Mouse (Mus musculus): ENCODE measurements at regions not wholly inside any gene's neighbourhood (a gene's known extent, or its start where the extent isn't known, plus 50 kb on each side); places are given as distances from the start of the nearest gene placed in this dataset.

DNA sequence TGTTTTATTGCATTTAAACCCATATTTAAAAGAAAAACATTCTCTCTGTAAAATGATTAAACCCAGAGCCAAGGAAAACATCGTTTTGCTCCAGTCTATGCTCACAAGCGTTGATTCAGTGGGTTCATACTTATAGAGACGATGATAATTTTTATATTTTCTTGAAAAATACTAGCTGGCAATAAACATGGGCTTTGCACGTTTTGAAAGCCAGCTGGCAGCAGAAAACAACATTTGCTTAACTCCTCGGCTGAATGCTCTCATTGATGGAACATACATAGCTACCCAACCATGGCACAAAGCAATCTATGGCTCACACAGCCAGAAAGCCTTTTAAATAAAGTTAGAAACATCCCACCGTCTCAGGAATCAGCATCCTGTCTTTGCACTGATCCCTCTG lies 366.5 kb downstream of the Rapgef2 start:
- H3K9ac ChIP-seq (ENCODE audit: low read depth, low read length) = no peak overlapping the region
- H3K27me3 ChIP-seq (ENCODE audit: control insufficient read depth, insufficient read depth, low read depth, low read length) = no peaks in the 10 kb centered on the region
- WGBS = 49% methylated on average over 6 of the region's 6 CpGs
- H3K36me3 ChIP-seq (ENCODE audit: control insufficient read depth, insufficient read depth, low read length) = no peaks in the 10 kb centered on the region
- H3K9me3 ChIP-seq (replicated peaks; ENCODE audit: control insufficient read depth, low read length, poor library complexity, severe bottlenecking) = no peaks in the 10 kb centered on the region
- H3K27ac ChIP-seq (ENCODE audit: low read length) = no peak overlapping the region
- peaks cover 7% of the 10 kb centered on the region for H3K4me1 ChIP-seq (ENCODE audit: control insufficient read depth, insufficient read depth, low read length)
- peak overlapping the region; percentile 63 for H3K4me2 ChIP-seq (ENCODE audit: low read length)
- no peak for ATAC-seq
- no peak overlapping the region for H3K4me3 ChIP-seq (ENCODE audit: low read depth, low read length)

DNA sequence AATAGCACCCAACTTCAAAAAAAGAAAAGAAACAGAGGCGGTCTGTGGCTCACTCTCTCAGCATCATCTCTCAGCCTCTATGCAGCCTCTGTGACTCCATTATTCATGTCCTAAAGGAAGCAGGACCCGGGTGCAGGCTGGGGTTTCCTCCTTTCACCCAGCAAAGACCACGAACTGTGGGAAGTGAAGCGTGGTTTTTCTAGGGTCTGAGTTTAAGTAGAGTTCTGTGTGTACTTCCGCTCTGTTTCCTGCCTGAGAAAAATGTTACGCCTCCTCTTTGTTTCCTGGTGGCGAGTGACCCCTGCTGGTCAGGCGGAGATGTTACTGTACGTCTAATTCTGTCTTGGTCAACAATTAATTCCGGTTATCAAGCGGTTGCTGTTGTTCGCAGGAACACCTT lies 366.9 kb downstream of the Rapgef2 start:
- Histone ChIP-seq H3K9me3 (replicated peaks; ENCODE audit: control insufficient read depth, low read length, poor library complexity, severe bottlenecking) (no peaks in the 10 kb centered on the region), H3K36me3 (ENCODE audit: control insufficient read depth, insufficient read depth, low read length) (no peaks in the 10 kb centered on the region), H3K27me3 (ENCODE audit: control insufficient read depth, insufficient read depth, low read depth, low read length) (no peaks in the 10 kb centered on the region), H3K9ac (ENCODE audit: low read depth, low read length) (peak overlapping the region; percentile 54; the same call in 1 of the 2 replicates), H3K4me3 (ENCODE audit: low read depth, low read length) (peak overlapping the region; percentile 26; the same call in 1 of the 2 replicates), H3K27ac (ENCODE audit: low read length) (no peak overlapping the region), H3K4me2 (ENCODE audit: low read length) (peak overlapping the region; percentile 63), H3K4me1 (ENCODE audit: control insufficient read depth, insufficient read depth, low read length) (peaks cover 7% of the 10 kb centered on the region)
- WGBS = 10% methylated on average over 12 of the region's 12 CpGs
- ATAC-seq = peak; percentile 83

DNA sequence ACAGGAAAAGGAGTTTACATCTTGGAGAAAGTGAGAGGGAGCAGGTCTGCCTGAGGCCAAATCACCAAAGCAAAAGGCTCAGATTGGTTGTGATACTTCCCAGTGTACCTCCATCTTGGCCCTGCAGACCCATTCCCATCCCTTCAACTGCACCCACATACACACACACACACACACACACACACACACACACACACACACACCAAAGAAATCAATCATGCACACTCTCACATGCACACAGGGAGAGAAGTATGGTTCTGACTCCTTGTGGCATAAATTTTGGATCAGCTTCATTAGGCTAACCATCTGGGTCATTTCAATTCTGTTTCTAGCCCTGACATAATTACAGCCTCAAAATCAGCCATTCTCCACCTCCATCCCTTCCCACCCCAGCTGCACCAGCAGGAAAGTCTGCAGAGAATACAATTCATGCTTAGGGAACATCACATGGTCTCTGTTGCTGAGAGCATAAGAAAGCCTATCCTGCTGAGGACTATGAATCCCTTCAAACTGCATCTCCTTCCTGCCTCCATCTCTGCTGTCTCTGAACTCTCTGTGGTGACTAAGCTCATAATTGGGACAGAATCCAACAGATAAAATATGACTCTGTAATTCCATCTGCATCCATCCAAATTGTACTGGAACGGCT lies 378.0 kb downstream of the Rapgef2 start:
- ATAC-seq = peak; percentile 29; the same call in 1 of the 2 replicates
- H3K27ac ChIP-seq (ENCODE audit: low read length) = no peak overlapping the region
- no peaks in the 10 kb centered on the region for H3K36me3 ChIP-seq (ENCODE audit: control insufficient read depth, insufficient read depth, low read length)

DNA sequence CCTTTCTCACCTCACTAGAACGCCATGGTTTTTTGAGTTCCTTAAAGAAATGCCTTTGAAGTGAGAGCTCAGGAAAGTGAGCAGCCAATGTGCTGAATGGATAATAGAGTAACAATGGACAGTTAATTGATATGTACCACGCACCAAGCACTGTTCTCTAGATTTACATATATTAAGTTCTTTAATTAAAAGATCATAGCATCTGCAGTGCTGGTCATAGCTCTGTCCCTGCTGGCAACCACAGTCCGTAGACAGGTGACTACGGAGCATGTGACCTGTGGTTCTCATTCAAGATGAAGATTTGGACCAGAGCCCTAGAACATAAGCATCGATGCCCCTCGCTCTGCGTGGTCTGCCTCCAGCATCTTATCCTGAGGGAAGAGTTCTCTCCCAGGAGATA lies 378.5 kb downstream of the Rapgef2 start:
- Histone ChIP-seq H3K9me3 (replicated peaks; ENCODE audit: control insufficient read depth, low read length, poor library complexity, severe bottlenecking) (no peaks in the 10 kb centered on the region), H3K27me3 (ENCODE audit: control insufficient read depth, insufficient read depth, low read depth, low read length) (no peaks in the 10 kb centered on the region), H3K4me3 (ENCODE audit: low read depth, low read length) (no peak overlapping the region), H3K4me1 (ENCODE audit: control insufficient read depth, insufficient read depth, low read length) (peaks cover 8% of the 10 kb centered on the region), H3K36me3 (ENCODE audit: control insufficient read depth, insufficient read depth, low read length) (no peaks in the 10 kb centered on the region), H3K9ac (ENCODE audit: low read depth, low read length) (no peak overlapping the region), H3K4me2 (ENCODE audit: low read length) (no peak overlapping the region), H3K27ac (ENCODE audit: low read length) (no peak overlapping the region)
- WGBS = 53% methylated on average over 7 of the region's 7 CpGs
- peak; percentile 62 for ATAC-seq

More for the DNA sequence above, 378.0 kb downstream of the Rapgef2 start:
- H3K9me3 ChIP-seq (replicated peaks; ENCODE audit: control insufficient read depth, low read length, poor library complexity, severe bottlenecking) = no peaks in the 10 kb centered on the region
- H3K4me2 ChIP-seq (ENCODE audit: low read length) = no peak overlapping the region
- no peak overlapping the region for H3K4me3 ChIP-seq (ENCODE audit: low read depth, low read length)
- H3K27me3 ChIP-seq (ENCODE audit: control insufficient read depth, insufficient read depth, low read depth, low read length) = no peaks in the 10 kb centered on the region
- no peak overlapping the region for H3K9ac ChIP-seq (ENCODE audit: low read depth, low read length)
- 40% methylated on average over 1 of the region's 1 CpGs for WGBS
- H3K4me1 ChIP-seq (ENCODE audit: control insufficient read depth, insufficient read depth, low read length) = peaks cover 8% of the 10 kb centered on the region

DNA sequence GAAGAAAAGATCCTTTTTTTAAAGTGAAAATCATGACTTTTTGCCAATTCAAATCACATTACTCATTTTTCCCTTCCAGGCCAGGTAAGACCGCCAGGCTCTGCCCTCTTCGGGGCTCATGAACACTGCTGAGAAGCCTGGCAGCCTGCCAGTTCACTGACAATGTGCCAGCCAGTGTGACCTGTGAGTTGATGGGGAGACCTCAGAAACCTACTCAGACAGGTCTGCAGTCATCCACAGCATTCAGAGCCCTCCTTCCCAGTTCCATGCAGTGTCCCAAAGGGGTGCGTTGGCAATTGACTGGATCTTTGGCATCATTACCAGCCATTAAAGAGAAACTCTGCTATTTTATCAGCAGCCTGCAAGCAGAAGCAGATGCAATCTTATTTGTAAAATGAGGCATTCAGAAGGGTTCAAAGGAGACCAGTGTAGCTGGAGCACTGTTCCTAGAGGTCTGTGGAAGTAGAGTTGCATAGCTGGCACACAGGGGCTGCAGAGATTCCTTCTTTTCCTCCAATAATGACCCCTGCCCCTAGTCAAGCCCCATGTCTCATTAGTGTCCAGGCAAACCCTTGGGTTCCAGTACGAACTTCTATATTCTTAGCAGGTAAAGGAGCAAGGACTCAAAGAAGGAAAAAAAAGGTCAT lies 384.4 kb downstream of the Rapgef2 start:
- no peak overlapping the region for H3K9ac ChIP-seq (ENCODE audit: low read depth, low read length)
- H3K4me2 ChIP-seq (ENCODE audit: low read length) = no peak overlapping the region
- no peak overlapping the region for H3K4me3 ChIP-seq (ENCODE audit: low read depth, low read length)
- peaks cover 13% of the 10 kb centered on the region for H3K4me1 ChIP-seq (ENCODE audit: control insufficient read depth, insufficient read depth, low read length)
- WGBS = 29% methylated on average over 4 of the region's 4 CpGs
- peak; percentile 89 for ATAC-seq
- no peaks in the 10 kb centered on the region for H3K27me3 ChIP-seq (ENCODE audit: control insufficient read depth, insufficient read depth, low read depth, low read length)
- H3K27ac ChIP-seq (ENCODE audit: low read length) = peak overlapping the region; percentile 52
- no peaks in the 10 kb centered on the region for H3K9me3 ChIP-seq (replicated peaks; ENCODE audit: control insufficient read depth, low read length, poor library complexity, severe bottlenecking)
- no peaks in the 10 kb centered on the region for H3K36me3 ChIP-seq (ENCODE audit: control insufficient read depth, insufficient read depth, low read length)

DNA sequence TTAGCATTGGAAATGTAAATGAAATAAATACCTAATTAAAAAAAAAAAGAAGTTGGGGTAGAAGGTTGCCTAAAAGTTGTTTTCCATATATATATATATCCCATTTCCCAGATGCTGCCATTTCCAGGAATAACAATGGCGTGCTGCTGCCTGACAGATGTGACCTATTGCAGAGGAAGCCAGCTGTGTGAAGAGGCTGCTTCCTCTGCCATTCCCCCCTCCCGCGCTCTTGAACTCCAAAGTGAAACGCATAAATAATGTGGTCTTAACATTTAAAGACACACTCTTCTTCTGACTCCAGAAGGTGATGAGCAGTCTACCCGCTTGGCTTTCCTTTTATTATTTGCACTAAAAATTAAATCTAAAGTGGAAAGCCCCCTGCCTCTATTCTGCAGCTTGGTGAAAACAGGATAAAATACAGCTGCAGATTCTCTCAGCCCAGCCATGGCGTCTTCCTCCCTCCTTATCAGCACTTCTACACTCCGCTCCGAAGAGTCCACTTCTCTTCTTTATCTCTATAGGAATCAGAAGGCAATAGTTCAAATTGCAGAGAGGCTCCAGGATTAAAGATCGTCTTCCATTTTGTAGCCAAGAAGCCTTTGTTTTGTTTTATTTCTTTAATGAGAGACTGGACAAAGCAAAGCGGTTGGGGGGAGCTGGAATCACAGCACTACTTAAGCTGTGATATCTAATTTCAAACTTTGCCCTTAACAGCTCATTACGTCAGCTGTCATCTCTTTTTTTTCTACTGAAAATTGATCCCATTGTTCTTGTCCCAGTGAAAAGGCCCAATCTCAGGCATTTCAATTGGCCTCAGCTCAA lies 385.1 kb downstream of the Rapgef2 start:
- Histone ChIP-seq H3K9ac (ENCODE audit: low read depth, low read length) (0 out of 2 replicates have a peak overlapping the region, but pooled peaks have one; percentile 4), H3K27me3 (ENCODE audit: control insufficient read depth, insufficient read depth, low read depth, low read length) (no peaks in the 10 kb centered on the region), H3K36me3 (ENCODE audit: control insufficient read depth, insufficient read depth, low read length) (no peaks in the 10 kb centered on the region), H3K27ac (ENCODE audit: low read length) (peak overlapping the region; percentile 52), H3K4me1 (ENCODE audit: control insufficient read depth, insufficient read depth, low read length) (peaks cover 13% of the 10 kb centered on the region), H3K9me3 (replicated peaks; ENCODE audit: control insufficient read depth, low read length, poor library complexity, severe bottlenecking) (no peaks in the 10 kb centered on the region), H3K4me2 (ENCODE audit: low read length) (peak overlapping the region; percentile 10; the same call in 1 of the 2 replicates), H3K4me3 (ENCODE audit: low read depth, low read length) (no peak overlapping the region)
- ATAC-seq = peak; percentile 41; the same call in 1 of the 2 replicates
- WGBS = 14% methylated on average over 11 of the region's 11 CpGs

DNA sequence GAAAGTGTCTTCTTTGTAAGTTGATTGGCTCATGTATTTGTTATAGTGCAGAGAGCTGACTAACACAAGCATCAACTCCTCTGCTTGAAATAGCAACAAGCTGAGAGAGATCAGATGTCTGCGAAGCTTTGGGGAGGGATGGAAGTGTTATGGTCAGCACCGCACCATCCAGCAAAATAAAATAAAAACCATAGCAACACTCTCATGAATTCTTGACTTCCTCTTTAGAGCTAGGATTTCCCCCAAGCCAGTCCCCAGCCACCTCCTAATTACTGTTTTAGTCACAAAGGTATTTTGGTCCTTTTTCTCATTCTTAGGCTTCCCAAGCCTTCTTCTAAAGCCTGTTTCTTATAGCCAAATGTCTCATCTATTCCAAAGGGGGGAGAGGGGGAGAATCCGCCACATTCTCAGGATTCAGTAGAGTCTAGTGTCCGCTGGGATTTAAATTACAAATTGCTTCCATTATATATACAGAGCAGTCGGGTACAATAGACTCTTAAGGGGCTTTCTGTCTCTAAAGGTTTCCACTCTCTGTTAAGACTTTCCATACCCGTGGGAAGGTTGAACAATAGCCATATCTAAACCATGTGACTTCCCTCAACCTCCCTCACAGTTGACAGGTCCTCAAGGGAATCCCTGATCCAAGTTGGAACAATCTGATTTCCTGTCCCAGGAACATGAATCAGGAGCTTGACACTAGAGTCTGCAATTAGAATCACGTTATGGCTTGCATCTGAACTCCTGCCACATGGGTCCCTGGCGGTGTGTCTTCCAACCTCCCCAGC lies 386.7 kb downstream of the Rapgef2 start:
- H3K36me3 ChIP-seq (ENCODE audit: control insufficient read depth, insufficient read depth, low read length) = no peaks in the 10 kb centered on the region
- no peaks in the 10 kb centered on the region for H3K9me3 ChIP-seq (replicated peaks; ENCODE audit: control insufficient read depth, low read length, poor library complexity, severe bottlenecking)
- peaks cover 13% of the 10 kb centered on the region for H3K4me1 ChIP-seq (ENCODE audit: control insufficient read depth, insufficient read depth, low read length)
- 39% methylated on average over 8 of the region's 8 CpGs for WGBS
- no peak for ATAC-seq
- H3K4me3 ChIP-seq (ENCODE audit: low read depth, low read length) = no peak overlapping the region
- no peak overlapping the region for H3K9ac ChIP-seq (ENCODE audit: low read depth, low read length)
- H3K27me3 ChIP-seq (ENCODE audit: control insufficient read depth, insufficient read depth, low read depth, low read length) = no peaks in the 10 kb centered on the region
- no peak overlapping the region for H3K4me2 ChIP-seq (ENCODE audit: low read length)
- H3K27ac ChIP-seq (ENCODE audit: low read length) = no peak overlapping the region

DNA sequence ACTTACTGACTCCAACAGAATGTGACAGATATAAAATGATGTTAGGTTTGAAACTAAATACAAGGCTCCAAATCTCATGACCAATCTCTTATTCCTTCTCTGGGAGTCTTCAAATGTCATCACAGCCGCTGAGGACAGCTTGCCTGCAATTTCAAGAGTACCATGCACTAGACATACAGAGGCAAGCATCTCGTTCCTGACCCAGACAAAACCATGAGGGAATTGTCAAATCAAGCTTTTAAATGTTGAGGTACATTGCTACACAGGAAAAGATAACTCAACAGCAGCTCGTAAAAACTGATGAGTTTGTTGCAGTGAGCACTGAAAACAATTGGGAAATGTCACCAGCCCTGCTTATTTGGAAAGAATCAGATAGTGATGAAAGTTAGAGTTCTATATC lies 397.0 kb downstream of the Rapgef2 start:
- Histone ChIP-seq H3K4me1 (ENCODE audit: control insufficient read depth, insufficient read depth, low read length) (no peaks in the 10 kb centered on the region), H3K27ac (ENCODE audit: low read length) (no peak overlapping the region), H3K36me3 (ENCODE audit: control insufficient read depth, insufficient read depth, low read length) (no peaks in the 10 kb centered on the region), H3K27me3 (ENCODE audit: control insufficient read depth, insufficient read depth, low read depth, low read length) (no peaks in the 10 kb centered on the region), H3K4me2 (ENCODE audit: low read length) (no peak overlapping the region), H3K4me3 (ENCODE audit: low read depth, low read length) (no peak overlapping the region), H3K9me3 (replicated peaks; ENCODE audit: control insufficient read depth, low read length, poor library complexity, severe bottlenecking) (no peaks in the 10 kb centered on the region), H3K9ac (ENCODE audit: low read depth, low read length) (no peak overlapping the region)
- 84% methylated on average over 3 of the region's 3 CpGs for WGBS
- ATAC-seq = no peak
